Mouse (Mus musculus) adrenal gland (tissue): ENCODE measurements at regions not wholly inside any gene's neighbourhood (a gene's known extent, or its start where the extent isn't known, plus 50 kb on each side); places are given as distances from the start of the nearest gene placed in this dataset.

Source experiments
- intact Hi-C: fragments of 180-260 bp; cut with DNase I; formaldehyde crosslinking; loops from one replicate; pipeline ENCODE4 v1.15.1; 2025

DNA sequence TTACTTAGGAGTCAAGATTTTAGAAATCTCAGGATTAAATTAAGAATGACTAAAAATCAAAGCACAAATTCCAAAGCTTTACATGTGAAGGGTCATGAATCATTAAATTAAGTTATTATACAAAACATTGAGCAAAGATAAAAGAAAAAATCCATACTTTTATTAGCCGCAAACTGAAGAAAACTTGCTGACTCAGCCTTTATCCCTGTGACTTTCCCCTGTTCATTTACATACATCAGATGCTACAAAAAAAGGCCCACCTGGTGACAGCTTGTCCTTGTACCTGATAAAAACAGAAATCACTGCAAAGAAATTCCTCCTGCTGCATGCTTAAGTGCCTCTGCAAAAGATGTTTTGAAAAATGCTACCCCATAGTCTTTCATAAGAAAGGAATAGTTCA, 2555.9 kb upstream of the Pcdh20 start:
- intact Hi-C loops = no loop called here

DNA sequence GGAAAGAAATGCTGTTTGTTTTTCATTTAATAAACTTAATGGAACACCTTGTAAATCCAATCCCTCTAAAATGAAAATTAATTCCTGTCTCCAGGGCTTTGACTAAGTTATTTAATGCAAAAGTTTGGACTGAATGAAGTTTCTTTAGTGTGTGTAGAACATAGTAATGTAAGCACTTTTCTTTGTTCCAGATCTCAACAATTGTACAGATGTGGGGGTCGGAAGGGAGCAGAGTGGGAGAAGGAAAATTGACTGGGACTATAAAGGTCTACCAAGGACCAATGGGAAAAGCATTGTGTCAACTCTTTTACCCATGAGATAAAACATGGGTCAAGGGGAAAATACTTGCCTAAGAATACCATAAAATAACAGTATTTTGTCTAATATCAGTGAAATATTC, 2548.9 kb upstream of the Pcdh20 start:
- intact Hi-C loops = no loop called here

DNA sequence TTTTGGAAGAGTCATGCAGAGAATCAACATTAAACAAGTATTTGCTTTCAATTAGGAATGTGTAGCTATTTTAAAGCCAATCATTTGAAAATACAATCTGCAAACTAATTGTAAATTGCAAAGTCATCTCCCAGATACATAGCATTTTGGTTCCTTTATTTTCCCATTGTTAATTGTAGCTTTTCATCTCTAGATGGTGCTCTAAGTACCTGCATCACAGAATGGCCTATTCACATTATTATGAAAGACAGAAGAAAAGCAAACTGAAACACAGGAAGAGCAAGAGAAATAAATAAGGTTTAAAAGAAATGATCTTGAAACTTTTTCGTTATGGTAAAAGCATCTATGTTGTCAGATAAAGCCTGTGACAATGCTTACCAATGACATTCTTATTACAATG, 2543.5 kb upstream of the Pcdh20 start:
- intact Hi-C loops = loop anchor here (5.0 kb wide), 1 partner anchor 1748 kb away; no protein-coding TSS in a partner anchor
